Mouse (Mus musculus) liver, adult 2 months (tissue): ENCODE results near the gene Runx1. TPM values are rescaled to one million over a fixed set of nuclear protein-coding genes. Genes with fewer than 3 reads are reported as not detected.

Experiments
- DNase-seq: peaks from one replicate; pipeline ENCODE4 v3.0.0-alpha.2; 2011; ENCODE audit warnings: low read depth, low spot score; ENCODE audit errors: extremely low read depth
- H3K27ac ChIP-seq: fragments of 200-500 bp; replicated peaks from 2 replicates; pipeline ENCODE4 v1.5.1; 2012; ENCODE audit warnings: low read depth, mild to moderate bottlenecking, control low read depth, inconsistent platforms, low read length; ENCODE audit not compliant: insufficient read depth
- H3K27me3 ChIP-seq: fragments of 200-500 bp; 2 replicates; pipeline ENCODE4 v1.6.1; 2012; ENCODE audit warnings: mild to moderate bottlenecking, moderate library complexity, low read length, inconsistent platforms; ENCODE audit not compliant: control insufficient read depth, insufficient read depth
- H3K36me3 ChIP-seq: fragments of 200-500 bp; 2 replicates; pipeline ENCODE4 v1.6.1; 2012; ENCODE audit warnings: low read length, inconsistent platforms; ENCODE audit not compliant: control insufficient read depth, insufficient read depth
- H3K4me1 ChIP-seq: fragments of 200-500 bp; 2 replicates; pipeline ENCODE4 v1.6.1; 2011; ENCODE audit warnings: low read length; ENCODE audit not compliant: control insufficient read depth, insufficient read depth
- H3K4me3 ChIP-seq: fragments of 200-500 bp; 2 replicates; pipeline ENCODE4 v1.5.1; 2011; ENCODE audit warnings: low read depth, mild to moderate bottlenecking, control low read depth, low read length, moderate library complexity; ENCODE audit not compliant: insufficient read depth
- H3K79me2 ChIP-seq: fragments of 200-500 bp; 2 replicates; pipeline ENCODE4 v1.6.1; 2012; ENCODE audit warnings: inconsistent platforms, mild to moderate bottlenecking, low read length, moderate library complexity; ENCODE audit not compliant: control insufficient read depth, insufficient read depth
- H3K9ac ChIP-seq: fragments of 200-500 bp; 2 replicates; pipeline ENCODE4 v1.6.1; 2012; ENCODE audit warnings: low read depth, mild to moderate bottlenecking, control low read depth, inconsistent platforms, low read length
- CTCF ChIP-seq: fragments of 200-500 bp; IDR thresholded peaks from 2 replicates; pipeline ENCODE4 v1.5.1; 2011; ENCODE audit warnings: low read depth, low read length, control low read depth
- POLR2A ChIP-seq: fragments of 200-500 bp; IDR thresholded peaks from 2 replicates; pipeline ENCODE4 v1.6.1; 2011; ENCODE audit warnings: low read length, control low read depth; ENCODE audit not compliant: insufficient read depth; ENCODE audit errors: extremely low read depth
- WGBS: fragments of 180-500 bp; shearing (Covaris S2); methylation state at CpG from one replicate; pipeline ENCODE4 v1.1.7; 2018; 5-methylcytosine and 5-hydroxymethylcytosine counted together
- polyA plus RNA-seq: library from polyadenylated mRNA; depleted of rRNA; stranded (reverse); fragments of >200 nt; gene quantifications from 2 replicates; pipeline ENCODE4 v1.2.3, GENCODE M21; 2012
- total RNA-seq: library from RNA; depleted of rRNA; stranded (reverse); fragments of >200 nt; gene quantifications from 2 replicates; pipeline ENCODE4 v1.2.3, GENCODE M21; 2014

Gene Runx1
- total and polyA plus RNA-seq, 2 experiments, result 0.55 to 0.74 TPM

DNA sequence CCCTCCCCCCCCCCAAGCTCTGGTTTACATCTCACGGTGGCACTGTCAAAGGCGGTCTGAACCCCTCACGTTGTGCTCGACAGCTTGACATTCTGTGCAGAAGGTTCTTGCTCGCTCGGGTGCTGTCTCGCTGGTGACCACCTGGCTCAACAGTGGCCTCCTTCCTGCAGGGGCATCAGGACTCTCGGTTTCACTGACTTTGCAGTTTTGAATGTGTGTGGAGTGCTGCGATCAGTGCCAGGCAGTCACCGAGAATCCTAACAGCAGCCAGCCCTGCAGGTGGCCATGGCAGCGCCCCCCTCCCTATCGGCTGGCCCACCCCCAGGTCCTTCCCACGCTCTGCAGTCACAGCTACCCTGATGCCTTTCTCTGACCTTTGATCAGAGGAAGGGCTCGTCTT lies 4.5 kb upstream of the Runx1 start:
- Histone ChIP-seq H3K4me1 (no peaks in the 10 kb centered on the region), H3K79me2 (no peaks in the 10 kb centered on the region), H3K27me3 (no peaks in the 10 kb centered on the region), H3K4me3 (no peak overlapping the region), H3K36me3 (no peaks in the 10 kb centered on the region), H3K9ac (no peak overlapping the region), H3K27ac (no peak overlapping the region)
- 53% methylated on average over 14 of the region's 14 CpGs for WGBS
- no peak for DNase-seq
- TF ChIP-seq CTCF (no peak), POLR2A (no peak)

DNA sequence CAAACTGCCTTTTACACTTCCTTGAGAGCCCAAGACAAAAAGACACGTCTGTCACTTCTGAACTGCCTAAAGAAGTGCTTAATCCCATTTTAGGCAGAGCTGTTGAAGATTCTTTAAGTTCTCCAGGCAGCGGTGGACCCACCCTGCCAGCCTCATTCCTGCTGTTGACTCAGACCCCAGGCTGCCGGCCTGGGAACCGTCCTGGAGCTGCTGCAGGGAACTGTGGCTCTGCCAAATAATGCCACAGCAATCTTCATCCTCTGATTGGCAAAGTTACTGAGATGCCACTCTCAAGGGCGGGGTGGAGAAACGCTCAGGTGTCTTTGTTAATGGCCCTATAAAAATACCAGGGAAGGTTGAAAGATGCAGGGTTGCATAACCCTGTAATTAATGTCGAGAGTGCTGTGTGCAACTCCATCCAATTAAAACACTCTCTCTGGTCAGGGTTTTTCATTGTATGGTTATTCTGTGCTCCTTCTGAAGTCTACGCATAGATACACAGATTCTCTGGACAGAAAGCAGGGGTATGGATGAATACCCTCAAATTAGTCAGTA lies 2.4 kb upstream of the Runx1 start:
- Histone ChIP-seq H3K4me1 (no peaks in the 10 kb centered on the region), H3K4me3 (no peak overlapping the region), H3K36me3 (no peaks in the 10 kb centered on the region), H3K9ac (no peak overlapping the region), H3K27me3 (no peaks in the 10 kb centered on the region), H3K79me2 (no peaks in the 10 kb centered on the region), H3K27ac (no peak overlapping the region)
- no peak for DNase-seq
- TF ChIP-seq CTCF (no peak), POLR2A (no peak)
- 50% methylated on average over 8 of the region's 8 CpGs for WGBS

DNA sequence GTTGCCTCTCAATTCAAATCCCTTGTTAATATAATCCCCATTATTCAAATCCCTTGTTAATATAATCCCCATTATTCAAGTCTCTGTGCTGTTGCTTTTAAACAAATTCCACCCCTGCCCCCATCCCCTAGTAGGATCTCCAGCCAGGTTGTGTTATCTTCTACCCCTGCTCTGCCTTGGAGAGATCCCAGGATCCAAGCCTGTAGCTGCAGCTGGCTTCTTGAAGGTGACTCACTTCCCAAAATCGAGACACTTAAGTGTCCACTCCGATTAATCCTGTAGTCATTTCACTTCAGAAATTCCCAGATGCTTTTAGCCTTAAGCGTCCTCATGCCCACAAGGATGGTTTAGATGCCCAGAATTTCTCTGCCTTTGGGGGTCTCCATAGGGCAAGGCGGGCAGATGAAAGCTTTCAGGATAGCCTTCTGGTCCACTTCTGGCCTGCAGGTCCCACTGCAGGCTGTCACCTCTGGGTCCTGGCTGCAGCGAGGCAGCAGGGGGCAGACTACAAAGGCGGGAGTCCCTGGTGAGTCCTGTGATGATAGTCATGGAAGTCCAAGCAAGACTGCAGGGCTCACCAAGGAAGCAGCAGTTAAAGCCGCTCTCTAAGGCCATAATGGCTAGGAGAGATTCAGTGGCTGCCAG lies 1.8 kb upstream of the Runx1 start:
- Histone ChIP-seq H3K36me3 (no peaks in the 10 kb centered on the region), H3K9ac (no peak overlapping the region), H3K4me3 (no peak overlapping the region), H3K79me2 (no peaks in the 10 kb centered on the region), H3K27me3 (no peaks in the 10 kb centered on the region), H3K27ac (no peak overlapping the region), H3K4me1 (no peaks in the 10 kb centered on the region)
- TF ChIP-seq CTCF, result peak; percentile 48
- TF ChIP-seq POLR2A, result no peak
- DNase-seq, result no peak
- WGBS, result 50% methylated on average over 7 of the region's 7 CpGs

DNA sequence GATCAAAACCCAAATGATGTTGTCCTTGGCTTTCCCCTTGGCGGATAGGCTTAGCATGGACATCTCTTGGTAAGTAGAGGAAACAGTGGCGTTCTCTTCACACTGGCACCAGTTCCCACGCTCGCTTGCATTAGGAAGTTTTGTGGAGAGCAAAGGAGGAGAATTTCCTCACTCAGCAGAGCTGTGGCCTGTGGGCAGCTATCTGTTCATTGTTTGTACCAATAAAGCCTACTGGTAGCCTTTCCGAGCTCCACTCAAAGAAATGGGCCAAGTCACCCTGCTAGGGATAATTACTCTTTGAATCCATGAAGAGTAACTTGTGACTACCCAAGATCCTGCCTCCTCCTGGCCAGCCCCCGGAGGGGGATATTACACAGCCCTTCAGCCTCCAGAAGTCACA lies 734 bp upstream of the Runx1 start:
- no peaks in the 10 kb centered on the region for H3K27me3 ChIP-seq
- no peak overlapping the region for H3K27ac ChIP-seq
- H3K4me1 ChIP-seq, result no peaks in the 10 kb centered on the region
- no peaks in the 10 kb centered on the region for H3K79me2 ChIP-seq
- TF ChIP-seq POLR2A (no peak), CTCF (no peak)
- no peak overlapping the region for H3K4me3 ChIP-seq
- no peaks in the 10 kb centered on the region for H3K36me3 ChIP-seq
- H3K9ac ChIP-seq, result no peak overlapping the region
- no peak for DNase-seq
- 84% methylated on average over 6 of the region's 6 CpGs for WGBS

DNA sequence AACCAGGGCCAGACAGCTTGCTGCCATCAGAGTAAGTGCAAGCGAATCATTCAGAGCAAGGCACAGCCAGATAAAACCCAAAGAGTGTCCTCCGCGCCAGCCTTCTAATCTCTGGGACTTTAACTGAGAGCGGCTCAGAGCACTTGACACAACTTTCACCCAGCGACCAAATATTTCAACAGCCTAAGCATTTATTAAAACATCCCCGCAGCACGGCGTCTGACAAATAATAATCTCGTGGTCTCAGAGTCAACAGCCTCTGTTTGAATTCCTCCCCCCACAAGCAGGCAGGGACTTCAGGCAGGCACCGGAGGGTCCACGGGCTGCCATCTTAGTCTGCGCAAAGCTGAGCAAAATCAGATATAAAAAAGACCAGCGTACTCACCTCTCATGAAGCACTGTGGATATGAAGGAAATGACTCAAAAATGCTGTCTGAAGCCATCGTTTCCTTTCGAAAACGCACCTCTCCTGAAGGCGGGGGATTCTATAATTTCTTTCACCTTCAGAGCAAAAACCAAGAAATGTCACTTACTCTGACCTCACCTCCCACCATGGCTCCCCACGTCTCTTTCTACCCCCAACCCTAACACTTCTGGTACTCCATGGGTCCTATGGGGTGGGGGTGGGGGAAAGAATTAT lies 625 bp downstream of the Runx1 start:
- peak overlapping the region; percentile 5 for H3K27ac ChIP-seq
- peak overlapping the region; percentile 13 for H3K4me3 ChIP-seq
- no peaks in the 10 kb centered on the region for H3K79me2 ChIP-seq
- no peak for DNase-seq
- H3K36me3 ChIP-seq, result no peaks in the 10 kb centered on the region
- 0 out of 2 replicates have a peak, but pooled peaks cover under 1% of the 10 kb centered on the region for H3K27me3 ChIP-seq
- H3K4me1 ChIP-seq, result no peaks in the 10 kb centered on the region
- H3K9ac ChIP-seq, result no peak overlapping the region
- WGBS, result 67% methylated on average over 18 of the region's 18 CpGs
- no peak for TF ChIP-seq POLR2A
- no peak for TF ChIP-seq CTCF
